Mouse (Mus musculus) intestine, postnatal 0 days (tissue): ENCODE data around the gene Aloxe3. TPM values are rescaled to one million over a fixed set of nuclear protein-coding genes. Genes with fewer than 3 reads are reported as not detected.
A peak's percentile ranks its signal among the peaks of the same experiment; 100 is the strongest.

Experiments used
- ATAC-seq: fragments of 200-750 bp; cut with Nextera tagmentation; 2 replicates; pipeline ENCODE4 v1.8.0; 2017; ENCODE audit warnings: mild to moderate bottlenecking, moderate TSS enrichment, moderate library complexity
- H3K27ac ChIP-seq: fragments of 300-500 bp; sonication (generic); 2 replicates; pipeline ENCODE4 v1.5.1; 2014; ENCODE audit warnings: mild to moderate bottlenecking, low read depth, low read length, moderate library complexity
- H3K27me3 ChIP-seq: fragments of 300-500 bp; sonication (generic); replicated peaks from 2 replicates; pipeline ENCODE4 v1.6.1; 2014; ENCODE audit warnings: low read length, mixed read lengths; ENCODE audit not compliant: control insufficient read depth, insufficient read depth
- H3K36me3 ChIP-seq: fragments of 300-500 bp; sonication (generic); 2 replicates; pipeline ENCODE4 v1.6.1; 2014; ENCODE audit warnings: mild to moderate bottlenecking, moderate library complexity; ENCODE audit not compliant: control insufficient read depth, insufficient read depth
- H3K4me1 ChIP-seq: fragments of 300-500 bp; sonication (generic); replicated peaks from 2 replicates; pipeline ENCODE4 v1.6.1; 2014; ENCODE audit warnings: antibody characterized with exemption, low read length, mixed read lengths; ENCODE audit not compliant: control insufficient read depth, insufficient read depth
- H3K4me2 ChIP-seq: fragments of 300-500 bp; sonication (generic); replicated peaks from 2 replicates; pipeline ENCODE4 v1.6.1; 2014; ENCODE audit warnings: low read depth, mild to moderate bottlenecking, moderate library complexity
- H3K4me3 ChIP-seq: fragments of 300-500 bp; sonication (generic); 2 replicates; pipeline ENCODE4 v1.5.1; 2014; ENCODE audit warnings: low read depth, low read length
- H3K9ac ChIP-seq: fragments of 300-500 bp; sonication (generic); 2 replicates; pipeline ENCODE4 v1.6.1; 2014; ENCODE audit warnings: mild to moderate bottlenecking, low read depth, low read length
- H3K9me3 ChIP-seq: fragments of 300-500 bp; sonication (generic); 2 replicates; pipeline ENCODE4 v1.6.1; 2016; ENCODE audit warnings: mixed run types; ENCODE audit not compliant: control insufficient read depth
- CTCF ChIP-seq: sonication (generic); IDR thresholded peaks from 2 replicates; pipeline ENCODE4 v1.5.1; 2016; ENCODE audit warnings: low read depth, mild to moderate bottlenecking, control low read depth, antibody characterized with exemption, moderate library complexity
- WGBS: fragments of 180-500 bp; shearing (Covaris S2); extraction: QIAGEN DNeasy Blood & Tissue Kit; methylation state at CpG from one replicate; pipeline ENCODE4 v1.1.7; 2014; 5-methylcytosine and 5-hydroxymethylcytosine counted together
- polyA plus RNA-seq: library from polyadenylated mRNA; unstranded; fragments of >200 nt; fragmentation: Nextera tagmentation; extraction: Ambion mirVana; gene quantifications from 2 replicates; pipeline ENCODE4 v1.2.1, GENCODE M21; 2015

The Aloxe3 gene
- polyA plus RNA-seq, 1 experiment from 2014 or later: 0.82 TPM

DNA sequence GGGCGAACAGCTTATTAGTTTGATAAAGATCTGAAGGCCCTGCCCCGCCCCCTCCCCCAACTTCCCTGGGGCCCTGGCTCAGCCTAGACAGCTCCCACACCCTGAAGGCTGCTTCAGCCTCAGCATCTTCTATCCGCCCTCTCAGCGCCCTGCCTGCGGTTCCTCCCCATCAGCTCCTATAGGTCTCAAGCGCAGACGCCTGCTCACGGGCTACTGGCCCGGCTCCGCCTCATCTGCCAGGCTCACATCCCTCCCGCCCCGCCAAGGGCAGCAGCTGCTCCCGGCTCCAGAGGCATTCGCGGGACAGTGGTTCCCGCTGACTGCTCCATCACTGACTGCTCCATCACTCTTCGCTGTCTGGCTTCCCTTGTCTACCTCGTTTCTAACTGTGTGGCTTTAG lies 31.1 kb downstream of the Aloxe3 start, which contains the start of gene Alox12b:
TSS of gene Alox12b (plus strand) at position 190 of the 400 bp plus-strand sequence.
- WGBS: 2% methylated on average over 18 of the region's 18 CpGs
- Histone ChIP-seq H3K27me3 (peaks cover 26% of the 10 kb centered on the region; the same call in 1 of the 2 replicates), H3K4me2 (no peak within 1 kb of the TSS), H3K4me1 (no peaks in the 10 kb centered on the region), H3K27ac (no peak within 1 kb of the TSS), H3K9ac (no peak within 1 kb of the TSS), H3K9me3 (no peaks in the 10 kb centered on the region), H3K4me3 (no peak within 1 kb of the TSS), H3K36me3 (no peaks in the 10 kb centered on the region)
- no peak for ATAC-seq
- no peak for TF ChIP-seq CTCF

DNA sequence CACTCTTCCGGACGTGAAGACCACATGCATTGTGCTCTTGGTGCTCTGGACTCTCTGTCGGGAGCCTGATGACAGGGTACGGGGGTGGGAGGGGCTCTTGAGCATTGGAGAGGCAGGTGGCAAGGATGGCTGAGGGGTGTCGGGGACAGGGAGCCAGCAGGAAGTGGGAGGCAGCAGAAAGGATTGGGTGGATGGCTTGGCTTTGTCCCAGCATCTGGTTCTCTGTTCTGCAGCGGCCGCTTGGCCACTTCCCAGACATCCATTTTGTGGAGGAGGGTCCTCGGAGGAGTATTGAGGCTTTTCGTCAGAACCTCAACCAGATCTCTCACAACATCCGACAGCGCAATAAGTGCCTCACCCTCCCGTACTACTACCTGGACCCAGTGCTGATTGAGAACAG lies 43.6 kb downstream of the Aloxe3 start:
- no peak overlapping the region for H3K4me3 ChIP-seq
- no peak for ATAC-seq
- H3K27me3 ChIP-seq: no peaks in the 10 kb centered on the region
- no peaks in the 10 kb centered on the region for H3K9me3 ChIP-seq
- no peaks in the 10 kb centered on the region for H3K4me1 ChIP-seq
- no peak overlapping the region for H3K27ac ChIP-seq
- no peaks in the 10 kb centered on the region for H3K36me3 ChIP-seq
- H3K9ac ChIP-seq: no peak overlapping the region
- TF ChIP-seq CTCF: no peak
- no peak overlapping the region for H3K4me2 ChIP-seq
- 80% methylated on average over 12 of the region's 12 CpGs for WGBS

DNA sequence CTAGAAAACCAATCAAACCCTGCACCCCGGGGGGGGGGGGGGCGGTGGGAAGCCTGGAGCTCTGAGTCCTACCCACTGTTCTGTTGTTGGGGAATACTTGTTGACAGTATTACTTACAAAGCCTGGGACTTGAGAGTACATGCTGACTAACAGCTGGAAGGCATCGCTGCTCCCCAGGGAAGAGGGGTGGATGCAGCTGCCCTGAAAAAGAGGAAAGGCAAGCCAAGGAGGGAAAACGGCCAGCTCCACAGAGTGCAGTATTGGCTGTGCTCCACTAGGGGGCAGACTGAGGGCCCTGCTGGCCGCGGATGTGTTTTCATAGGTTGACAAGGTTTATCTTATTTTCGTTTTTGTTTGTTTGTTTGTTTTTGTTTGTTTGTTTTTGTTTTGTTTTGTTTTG lies 45.9 kb downstream of the Aloxe3 start:
- no peak overlapping the region for H3K4me3 ChIP-seq
- no peak for ATAC-seq
- peak; percentile 88 for TF ChIP-seq CTCF
- no peak overlapping the region for H3K4me2 ChIP-seq
- H3K27me3 ChIP-seq: no peaks in the 10 kb centered on the region
- H3K9me3 ChIP-seq: no peaks in the 10 kb centered on the region
- no peaks in the 10 kb centered on the region for H3K4me1 ChIP-seq
- no peaks in the 10 kb centered on the region for H3K36me3 ChIP-seq
- H3K9ac ChIP-seq: no peak overlapping the region
- H3K27ac ChIP-seq: no peak overlapping the region
- WGBS: 30% methylated on average over 7 of the region's 7 CpGs

DNA sequence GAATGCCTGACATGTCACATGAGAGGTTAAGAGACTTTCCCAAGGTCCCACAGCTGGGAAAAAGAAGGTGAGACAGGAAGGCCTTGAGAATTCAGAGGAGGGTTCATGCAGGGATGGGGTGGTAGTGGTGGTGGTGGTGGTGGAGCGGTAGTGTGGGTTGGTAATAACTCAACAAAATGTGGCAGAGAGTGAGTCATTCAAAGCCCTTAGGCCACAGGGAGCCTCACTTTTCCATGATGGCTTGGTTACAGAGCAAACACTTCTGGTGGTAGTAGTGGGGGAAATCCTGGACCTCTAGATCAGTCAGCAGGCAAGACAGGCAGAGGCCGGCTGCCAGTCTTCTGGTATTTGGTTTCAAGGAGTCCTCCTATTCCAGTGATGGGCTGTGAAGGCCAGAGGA lies 46.9 kb downstream of the Aloxe3 start:
- no peak overlapping the region for H3K27ac ChIP-seq
- WGBS: 80% methylated on average over 2 of the region's 2 CpGs
- no peaks in the 10 kb centered on the region for H3K36me3 ChIP-seq
- H3K4me2 ChIP-seq: no peak overlapping the region
- no peak for ATAC-seq
- no peak for TF ChIP-seq CTCF
- no peak overlapping the region for H3K4me3 ChIP-seq
- no peaks in the 10 kb centered on the region for H3K4me1 ChIP-seq
- no peaks in the 10 kb centered on the region for H3K27me3 ChIP-seq
- H3K9me3 ChIP-seq: no peaks in the 10 kb centered on the region
- H3K9ac ChIP-seq: no peak overlapping the region

DNA sequence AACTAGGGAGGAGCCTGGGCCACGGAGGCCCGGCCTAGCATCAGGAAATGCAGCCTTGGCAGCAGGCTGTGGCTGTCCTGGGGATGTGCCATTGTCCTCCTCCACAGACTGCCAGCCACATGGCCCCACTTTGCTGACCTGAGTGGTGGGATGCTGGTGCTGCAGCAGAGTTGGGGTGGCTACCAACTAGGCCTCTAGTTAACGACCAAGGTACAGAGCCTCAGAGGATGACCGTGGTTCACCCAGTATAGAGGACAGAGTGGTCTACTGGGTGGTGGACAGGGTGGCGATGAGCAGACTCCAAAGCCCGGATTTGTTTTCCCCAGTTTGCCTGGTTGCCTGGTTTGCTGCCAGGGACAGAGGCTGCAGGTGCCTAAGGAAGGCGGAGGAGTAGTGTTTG lies 49.0 kb downstream of the Aloxe3 start:
- Histone ChIP-seq H3K27me3 (no peaks in the 10 kb centered on the region), H3K4me1 (no peaks in the 10 kb centered on the region), H3K4me3 (no peak overlapping the region), H3K9me3 (no peaks in the 10 kb centered on the region), H3K9ac (no peak overlapping the region; the same call in 1 of the 2 replicates), H3K4me2 (no peak overlapping the region), H3K36me3 (no peaks in the 10 kb centered on the region), H3K27ac (no peak overlapping the region)
- 82% methylated on average over 7 of the region's 7 CpGs for WGBS
- TF ChIP-seq CTCF: no peak
- ATAC-seq: no peak

DNA sequence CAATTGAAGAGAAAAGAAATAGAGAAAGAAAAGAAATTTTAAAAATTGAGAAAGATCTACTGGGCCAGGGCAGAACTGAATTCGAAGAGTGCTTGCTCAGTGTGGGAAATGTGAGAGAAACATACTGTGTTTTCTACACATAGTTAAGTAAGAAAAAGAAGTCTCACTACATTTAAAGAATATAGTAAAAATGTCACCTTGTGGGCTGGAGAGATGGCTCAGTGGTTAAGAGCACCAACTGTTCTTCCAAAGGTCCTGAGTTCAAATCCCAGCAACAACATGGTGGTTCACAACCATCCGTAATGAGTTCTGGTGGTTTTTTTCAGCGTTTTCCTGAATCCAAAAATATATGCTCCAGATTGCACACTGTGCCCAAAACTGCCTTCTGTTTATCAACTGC lies 52.8 kb downstream of the Aloxe3 start:
- TF ChIP-seq CTCF: no peak
- ATAC-seq: no peak
- 80% methylated on average over 3 of the region's 3 CpGs for WGBS

DNA sequence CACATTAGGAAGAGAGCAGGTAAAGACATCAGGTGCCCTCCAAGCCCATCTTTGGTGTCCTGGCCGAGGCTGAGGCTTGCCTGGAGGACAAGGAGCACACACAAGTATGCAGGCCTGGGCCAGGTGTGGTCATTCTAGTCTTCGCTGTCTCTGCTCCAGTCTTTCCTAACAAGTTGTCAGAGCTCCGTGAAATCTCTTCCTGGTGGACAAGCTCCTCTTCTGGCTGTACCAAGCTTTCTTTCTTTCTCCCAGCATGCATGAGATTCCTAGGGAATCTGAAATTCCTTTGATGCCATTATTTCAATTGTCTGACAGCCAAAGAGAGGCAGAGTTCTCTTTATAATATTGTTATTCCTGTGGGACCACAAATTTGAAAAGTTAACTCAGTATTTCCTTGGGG lies 53.8 kb downstream of the Aloxe3 start:
- no peak overlapping the region for H3K27ac ChIP-seq

More for the DNA sequence above, 52.8 kb downstream of the Aloxe3 start:
- Histone ChIP-seq H3K27ac (no peak overlapping the region), H3K9ac (no peak overlapping the region), H3K9me3 (no peaks in the 10 kb centered on the region), H3K4me3 (no peak overlapping the region), H3K27me3 (no peaks in the 10 kb centered on the region), H3K4me2 (no peak overlapping the region), H3K36me3 (no peaks in the 10 kb centered on the region), H3K4me1 (no peaks in the 10 kb centered on the region)

More for the DNA sequence above, 53.8 kb downstream of the Aloxe3 start:
- TF ChIP-seq CTCF: no peak
- H3K36me3 ChIP-seq: no peaks in the 10 kb centered on the region
- no peaks in the 10 kb centered on the region for H3K9me3 ChIP-seq
- H3K4me2 ChIP-seq: no peak overlapping the region
- H3K9ac ChIP-seq: no peak overlapping the region
- WGBS: 56% methylated on average over 3 of the region's 3 CpGs
- no peak overlapping the region for H3K4me3 ChIP-seq
- H3K4me1 ChIP-seq: no peaks in the 10 kb centered on the region
- no peak for ATAC-seq
- no peaks in the 10 kb centered on the region for H3K27me3 ChIP-seq
